Mouse (Mus musculus) small intestine, adult 2 months (tissue): ENCODE measurements around the gene Adamts4.

Experiments
- CTCF ChIP-seq: fragments of 200-500 bp; IDR thresholded peaks from 2 replicates; pipeline ENCODE4 v1.5.1; 2012; ENCODE audit warnings: low read depth, mild to moderate bottlenecking, control low read depth, inconsistent platforms, low read length, moderate library complexity, mixed read lengths; ENCODE audit not compliant: insufficient replicate concordance, insufficient read length; ENCODE audit errors: extremely low read depth
- POLR2A ChIP-seq: fragments of 200-500 bp; IDR thresholded peaks from 2 replicates; pipeline ENCODE4 v1.6.1; 2012; ENCODE audit warnings: low read depth, mild to moderate bottlenecking, control low read depth, inconsistent platforms, low read length, moderate library complexity

DNA sequence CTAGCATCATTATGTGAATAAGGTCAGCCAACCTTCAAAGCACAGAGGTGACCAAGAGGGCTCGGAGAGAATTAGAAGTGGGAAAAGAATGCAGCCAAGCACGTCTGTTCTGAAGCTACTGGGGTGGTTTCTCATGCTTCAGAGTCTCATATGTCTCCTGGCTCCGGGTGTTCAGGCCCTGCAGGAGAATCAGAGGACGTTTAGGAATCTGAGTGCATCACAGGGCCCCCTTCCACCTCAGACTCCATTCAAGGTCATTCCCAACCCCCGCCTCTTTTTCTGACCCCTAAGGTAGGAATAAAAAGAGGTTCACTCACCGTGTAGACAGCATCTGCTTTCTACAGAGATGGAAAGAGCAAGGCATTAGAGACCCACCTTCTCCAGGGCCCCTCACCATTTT, 20.5 kb upstream of the Adamts4 start:
- TF ChIP-seq POLR2A (no peak), CTCF (no peak)
